Mouse (Mus musculus) kidney, postnatal 10 days (tissue): Measurements from ENCODE around the gene Trim34a.
"Not testable (repeated sequence)": the region's sequence is repeated elsewhere in the genome, so short reads cannot be mapped to it uniquely, and the experiment has no call there.

Experiments used
- DNase-seq: peaks from one replicate; pipeline ENCODE4 v3.0.0; 2021; ENCODE audit warnings: mixed read lengths

The Trim34a gene

GRCm38 (mm10) chr7:104244287-104245181, at the start of gene Trim34a:
Gene Trim34a (plus strand): TSS chr7:104244457.
- peak; percentile 71 for DNase-seq

- DNase-seq, result no peak
Measured at GRCm38 (mm10) chr7:104195885-104196284, 48.4 kb upstream of the Trim34a start, which contains the start of gene Olfr649. Gene Olfr649 (minus strand): TSS chr7:104195985.

- DNase-seq, result peak; percentile 85
Measured at GRCm38 (mm10) chr7:104199822-104200221, 44.4 kb upstream of the Trim34a start.

- no peak for DNase-seq
Measured at GRCm38 (mm10) chr7:104206197-104206596, 38.1 kb upstream of the Trim34a start.

GRCm38 (mm10) chr7:104216011-104216535, 28.2 kb upstream of the Trim34a start:
- no peak for DNase-seq

GRCm38 (mm10) chr7:104217881-104218280, 26.4 kb upstream of the Trim34a start:
- no peak for DNase-seq

GRCm38 (mm10) chr7:104218701-104219569, 25.3 kb upstream of the Trim34a start, which contains the start of gene Trim6:
Gene Trim6 (plus strand): TSS chr7:104218793.
- DNase-seq, result peak; percentile 86

GRCm38 (mm10) chr7:104231203-104231602, 13.1 kb upstream of the Trim34a start:
- peak; percentile 36 for DNase-seq

- DNase-seq, result no peak
Measured at GRCm38 (mm10) chr7:104240857-104241256, 3.4 kb upstream of the Trim34a start.

- no peak for DNase-seq
Measured at GRCm38 (mm10) chr7:104243616-104244015, 641 bp upstream of the Trim34a start.

- DNase-seq, result not testable (repeated sequence)
Measured at GRCm38 (mm10) chr7:104260380-104260779, 16.1 kb downstream of the Trim34a start.

- not testable (repeated sequence) for DNase-seq
Measured at GRCm38 (mm10) chr7:104265335-104265734, 21.1 kb downstream of the Trim34a start.

- not testable (repeated sequence) for DNase-seq
Measured at GRCm38 (mm10) chr7:104279361-104279760, 35.1 kb downstream of the Trim34a start.

GRCm38 (mm10) chr7:104287576-104288443, 43.6 kb downstream of the Trim34a start, which contains the start of gene Trim5:
Gene Trim5 (minus strand): TSS chr7:104288094.
- DNase-seq, result peak; percentile 31

- no peak for DNase-seq
Measured at GRCm38 (mm10) chr7:104290641-104291040, 46.4 kb downstream of the Trim34a start.

- DNase-seq, result no peak
Measured at GRCm38 (mm10) chr7:104291638-104292400, 47.6 kb downstream of the Trim34a start.
